Mouse (Mus musculus): Measurements from ENCODE around the gene Tub. TPM values are rescaled to one million over a fixed set of nuclear protein-coding genes. Genes with fewer than 3 reads are reported as not detected.
A peak's percentile ranks its signal among the peaks of the same experiment; 100 is the strongest.

The Tub gene
- polyA plus RNA-seq, 1 experiment from 2014 or later = 57.8 TPM

DNA sequence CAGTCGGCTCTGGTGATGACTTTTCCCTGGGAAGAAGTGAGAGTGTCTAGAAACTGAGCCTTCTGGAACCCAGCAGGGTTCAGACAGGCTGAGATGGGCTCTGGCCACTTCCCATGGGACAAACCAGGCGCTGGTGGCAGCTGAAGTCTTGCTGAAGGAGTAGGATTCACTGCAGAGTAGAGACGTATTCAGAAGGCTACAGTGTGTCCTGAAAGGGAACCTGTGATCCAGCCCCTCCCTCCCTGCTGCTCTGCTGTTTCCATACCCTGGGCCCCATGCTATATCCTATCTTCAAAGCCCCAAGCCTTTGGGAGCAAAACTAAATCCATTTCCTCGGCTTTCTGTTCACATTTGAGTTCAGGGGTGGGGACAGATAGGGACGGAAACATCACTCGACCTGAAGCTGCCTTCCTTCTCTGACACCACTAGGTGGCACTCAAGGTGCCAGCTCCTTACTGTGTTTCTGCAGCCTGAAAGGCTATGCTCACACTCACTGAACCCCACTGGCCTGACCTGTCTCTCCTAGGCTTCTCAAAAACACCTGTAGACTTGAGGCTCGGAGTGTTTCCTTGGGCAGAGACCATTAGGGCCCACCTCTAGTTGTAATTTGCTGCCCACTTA lies 16.7 kb downstream of the Tub start:
- Histone ChIP-seq H3K9ac (replicated peaks; ENCODE audit: low read depth, low read length) (no peak overlapping the region), H3K4me2 (ENCODE audit: low read length) (no peak overlapping the region), H3K27me3 (replicated peaks; ENCODE audit: control insufficient read depth, insufficient read depth, low read length) (no peaks in the 10 kb centered on the region), H3K4me3 (replicated peaks; ENCODE audit: low read length) (no peak overlapping the region), H3K36me3 (ENCODE audit: control insufficient read depth, insufficient read depth) (no peaks in the 10 kb centered on the region), H3K4me1 (replicated peaks; ENCODE audit: control insufficient read depth, insufficient read depth, low read length) (peaks cover under 1% of the 10 kb centered on the region), H3K9me3 (ENCODE audit: control insufficient read depth, low read length) (no peaks in the 10 kb centered on the region), H3K27ac (ENCODE audit: low read length) (no peak overlapping the region)
- 27% methylated on average over 7 of the region's 7 CpGs for WGBS
- ATAC-seq = peak; percentile 77

DNA sequence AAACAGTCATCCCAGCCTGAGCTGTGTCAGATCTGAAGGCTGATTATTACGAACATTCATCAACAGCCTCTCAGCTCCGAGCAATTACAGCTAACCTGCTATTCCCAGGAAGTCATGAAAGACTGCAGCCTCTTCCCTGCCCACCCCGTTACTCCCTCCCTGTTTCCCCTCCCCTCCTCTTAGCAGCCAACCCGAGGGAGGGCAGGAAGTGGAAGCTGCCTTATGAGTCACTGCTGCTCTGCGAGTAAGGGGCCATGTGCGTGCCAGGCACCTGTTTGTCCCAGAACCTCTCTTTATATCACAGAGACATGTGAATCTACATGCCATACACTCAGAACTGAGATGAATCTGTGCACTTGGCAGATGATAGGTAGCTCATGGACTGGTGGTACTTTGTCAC lies 18.1 kb downstream of the Tub start:
- H3K27me3 ChIP-seq (replicated peaks; ENCODE audit: control insufficient read depth, insufficient read depth, low read length) = no peaks in the 10 kb centered on the region

DNA sequence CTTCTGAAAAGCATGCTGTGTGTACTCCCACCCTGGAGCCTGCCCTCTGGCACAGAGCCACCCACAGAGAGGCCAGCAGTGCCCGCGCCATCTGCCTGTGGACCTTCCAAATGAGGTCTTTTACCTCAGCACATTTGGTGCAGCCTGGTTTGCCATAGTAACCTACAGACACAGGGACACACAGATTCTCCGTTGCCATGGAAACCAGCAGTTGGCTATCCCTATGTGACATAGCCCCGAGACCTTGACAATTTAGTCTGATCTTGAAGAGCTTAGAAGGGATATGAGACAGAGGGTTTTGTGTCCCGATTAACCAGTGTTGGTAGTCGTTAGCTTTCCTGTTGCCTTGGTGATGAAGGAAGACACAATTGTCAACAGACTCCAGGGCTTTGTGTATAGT lies 22.1 kb downstream of the Tub start:
- no peak overlapping the region for H3K27ac ChIP-seq (ENCODE audit: low read length)
- WGBS = 23% methylated on average over 6 of the region's 6 CpGs
- no peaks in the 10 kb centered on the region for H3K36me3 ChIP-seq (ENCODE audit: control insufficient read depth, insufficient read depth)
- ATAC-seq = peak; percentile 70
- H3K9me3 ChIP-seq (ENCODE audit: control insufficient read depth, low read length) = no peaks in the 10 kb centered on the region
- peaks cover 11% of the 10 kb centered on the region for H3K4me1 ChIP-seq (replicated peaks; ENCODE audit: control insufficient read depth, insufficient read depth, low read length)
- H3K9ac ChIP-seq (replicated peaks; ENCODE audit: low read depth, low read length) = no peak overlapping the region
- no peaks in the 10 kb centered on the region for H3K27me3 ChIP-seq (replicated peaks; ENCODE audit: control insufficient read depth, insufficient read depth, low read length)
- H3K4me3 ChIP-seq (replicated peaks; ENCODE audit: low read length) = no peak overlapping the region
- no peak overlapping the region; the same call in 1 of the 2 replicates for H3K4me2 ChIP-seq (ENCODE audit: low read length)

More for the DNA sequence above, 18.1 kb downstream of the Tub start:
- WGBS = 40% methylated on average over 6 of the region's 6 CpGs
- Histone ChIP-seq H3K9ac (replicated peaks; ENCODE audit: low read depth, low read length) (no peak overlapping the region), H3K27ac (ENCODE audit: low read length) (no peak overlapping the region), H3K4me3 (replicated peaks; ENCODE audit: low read length) (no peak overlapping the region), H3K4me2 (ENCODE audit: low read length) (no peak overlapping the region), H3K4me1 (replicated peaks; ENCODE audit: control insufficient read depth, insufficient read depth, low read length) (peaks cover 11% of the 10 kb centered on the region), H3K36me3 (ENCODE audit: control insufficient read depth, insufficient read depth) (no peaks in the 10 kb centered on the region), H3K9me3 (ENCODE audit: control insufficient read depth, low read length) (no peaks in the 10 kb centered on the region)
- ATAC-seq = peak; percentile 16; the same call in 1 of the 2 replicates

DNA sequence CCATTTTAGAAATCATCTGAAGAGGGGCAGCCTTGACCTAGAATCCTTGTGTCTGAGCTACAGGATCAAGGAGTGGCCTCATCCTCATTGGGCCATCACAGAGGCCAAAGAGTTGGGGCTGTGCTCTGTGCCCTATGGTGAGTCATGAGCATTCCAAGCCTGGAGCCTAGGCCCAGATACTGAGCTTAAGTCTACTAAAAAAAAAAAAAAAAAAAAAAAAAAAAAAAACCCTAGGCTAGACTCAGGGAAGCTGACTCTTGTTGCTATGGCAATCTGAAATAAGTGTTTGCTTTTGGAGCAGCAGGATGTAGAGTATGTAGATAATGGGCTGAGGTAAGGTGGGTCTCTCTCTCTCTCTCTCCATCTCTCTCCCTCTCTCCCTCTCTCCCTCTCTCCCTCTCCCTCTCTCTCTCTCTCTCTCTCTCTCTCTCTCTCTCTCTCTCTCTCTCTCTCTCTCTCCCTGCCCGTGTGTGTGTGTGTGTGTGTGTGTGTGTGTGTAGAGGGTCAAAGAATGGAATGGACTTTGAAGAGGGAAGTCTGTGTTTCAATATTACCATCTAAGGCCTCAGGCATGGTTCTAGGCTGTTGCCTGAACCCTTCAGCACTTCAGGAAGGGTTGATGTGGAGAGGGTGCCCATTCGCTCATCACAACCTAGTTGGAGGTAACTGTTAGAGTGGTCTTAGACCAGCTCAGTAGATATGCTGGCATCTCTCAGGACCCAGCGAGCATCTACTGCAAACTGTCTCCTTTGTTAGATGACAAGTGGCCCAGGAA lies 36.0 kb downstream of the Tub start:
- Histone ChIP-seq H3K36me3 (ENCODE audit: control insufficient read depth, insufficient read depth) (no peaks in the 10 kb centered on the region), H3K9me3 (ENCODE audit: control insufficient read depth, low read length) (no peaks in the 10 kb centered on the region), H3K4me1 (replicated peaks; ENCODE audit: control insufficient read depth, insufficient read depth, low read length) (no peaks in the 10 kb centered on the region), H3K4me2 (ENCODE audit: low read length) (no peak overlapping the region), H3K27me3 (replicated peaks; ENCODE audit: control insufficient read depth, insufficient read depth, low read length) (no peaks in the 10 kb centered on the region), H3K27ac (ENCODE audit: low read length) (no peak overlapping the region), H3K9ac (replicated peaks; ENCODE audit: low read depth, low read length) (no peak overlapping the region), H3K4me3 (replicated peaks; ENCODE audit: low read length) (no peak overlapping the region)
- ATAC-seq = no peak
- WGBS = 82% methylated on average over 2 of the region's 3 CpGs

DNA sequence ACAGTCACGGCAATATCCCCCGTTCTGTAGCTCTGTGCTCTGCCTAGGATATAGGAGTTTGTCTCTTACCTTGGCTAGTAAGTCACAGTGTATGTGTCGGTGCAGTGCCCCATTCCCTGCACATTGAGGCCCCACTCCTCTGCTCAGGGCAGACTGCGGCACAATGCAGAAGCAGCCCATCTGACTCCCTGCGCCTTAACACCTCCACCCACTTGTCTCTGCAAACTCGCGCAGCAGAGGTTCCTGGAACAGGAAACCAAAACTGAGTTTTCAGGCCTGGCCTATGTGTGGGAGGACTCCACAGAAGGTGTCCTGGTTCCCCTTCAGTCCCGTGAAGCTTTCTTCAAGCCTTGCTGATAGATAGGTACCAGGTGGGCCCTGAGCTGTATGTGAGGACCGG lies 41.1 kb downstream of the Tub start:
- WGBS = 90% methylated on average over 9 of the region's 9 CpGs
- Histone ChIP-seq H3K4me1 (replicated peaks; ENCODE audit: control insufficient read depth, insufficient read depth, low read length) (no peaks in the 10 kb centered on the region), H3K27me3 (replicated peaks; ENCODE audit: control insufficient read depth, insufficient read depth, low read length) (no peaks in the 10 kb centered on the region), H3K27ac (ENCODE audit: low read length) (no peak overlapping the region), H3K9me3 (ENCODE audit: control insufficient read depth, low read length) (no peaks in the 10 kb centered on the region), H3K36me3 (ENCODE audit: control insufficient read depth, insufficient read depth) (no peaks in the 10 kb centered on the region), H3K4me2 (ENCODE audit: low read length) (no peak overlapping the region), H3K9ac (replicated peaks; ENCODE audit: low read depth, low read length) (no peak overlapping the region), H3K4me3 (replicated peaks; ENCODE audit: low read length) (no peak overlapping the region)
- no peak for ATAC-seq

DNA sequence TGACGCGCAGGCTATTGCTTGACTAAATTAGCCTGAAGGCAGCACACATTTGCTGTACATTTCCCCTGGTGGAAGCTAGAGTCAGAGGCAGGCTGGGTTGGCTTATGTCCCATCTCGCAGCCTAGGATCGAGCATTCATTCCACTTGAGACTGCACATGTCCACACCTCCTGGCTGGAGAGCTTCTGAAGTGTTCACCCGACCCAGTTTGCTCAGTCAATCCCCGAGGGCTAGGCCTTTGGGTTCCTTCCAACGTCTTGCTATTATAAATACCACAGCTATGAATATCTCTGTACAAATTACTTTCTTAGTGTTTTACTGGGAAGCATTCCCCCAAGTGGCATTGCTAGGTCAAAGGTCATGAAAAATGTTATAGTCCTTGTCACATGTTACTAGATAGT lies 43.1 kb downstream of the Tub start:
- no peak overlapping the region for H3K4me2 ChIP-seq (ENCODE audit: low read length)
- no peak overlapping the region for H3K27ac ChIP-seq (ENCODE audit: low read length)
- H3K4me3 ChIP-seq (replicated peaks; ENCODE audit: low read length) = no peak overlapping the region
- H3K36me3 ChIP-seq (ENCODE audit: control insufficient read depth, insufficient read depth) = no peaks in the 10 kb centered on the region
- no peaks in the 10 kb centered on the region for H3K9me3 ChIP-seq (ENCODE audit: control insufficient read depth, low read length)
- no peak for ATAC-seq
- H3K27me3 ChIP-seq (replicated peaks; ENCODE audit: control insufficient read depth, insufficient read depth, low read length) = no peaks in the 10 kb centered on the region
- WGBS = 81% methylated on average over 7 of the region's 7 CpGs
- no peaks in the 10 kb centered on the region for H3K4me1 ChIP-seq (replicated peaks; ENCODE audit: control insufficient read depth, insufficient read depth, low read length)
- H3K9ac ChIP-seq (replicated peaks; ENCODE audit: low read depth, low read length) = no peak overlapping the region

DNA sequence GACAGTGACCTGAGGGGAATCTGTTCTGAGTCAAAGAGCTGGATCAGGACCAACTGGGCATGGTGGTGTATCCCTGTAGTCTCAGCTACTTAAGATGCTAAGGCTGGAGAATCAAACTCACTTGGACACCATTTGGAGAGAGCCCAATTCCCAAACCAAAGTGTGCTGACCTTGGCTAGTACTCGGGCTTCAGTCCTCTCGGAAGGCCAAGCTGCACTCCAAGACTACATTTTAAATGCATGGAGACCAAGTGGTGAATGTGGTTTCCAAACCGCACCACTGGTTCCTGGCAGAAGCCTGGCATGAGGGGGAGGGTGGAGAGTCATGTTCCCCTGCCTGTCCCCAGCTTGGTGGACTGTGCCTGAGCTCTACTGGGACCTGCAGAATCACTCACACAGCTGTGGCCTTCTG lies 43.7 kb downstream of the Tub start:
- Histone ChIP-seq H3K27me3 (replicated peaks; ENCODE audit: control insufficient read depth, insufficient read depth, low read length) (no peaks in the 10 kb centered on the region), H3K4me1 (replicated peaks; ENCODE audit: control insufficient read depth, insufficient read depth, low read length) (no peaks in the 10 kb centered on the region), H3K4me3 (replicated peaks; ENCODE audit: low read length) (no peak overlapping the region), H3K27ac (ENCODE audit: low read length) (no peak overlapping the region), H3K9me3 (ENCODE audit: control insufficient read depth, low read length) (no peaks in the 10 kb centered on the region), H3K36me3 (ENCODE audit: control insufficient read depth, insufficient read depth) (no peaks in the 10 kb centered on the region), H3K9ac (replicated peaks; ENCODE audit: low read depth, low read length) (no peak overlapping the region), H3K4me2 (ENCODE audit: low read length) (no peak overlapping the region)
- WGBS = 91% methylated on average over 3 of the region's 3 CpGs
- ATAC-seq = no peak

DNA sequence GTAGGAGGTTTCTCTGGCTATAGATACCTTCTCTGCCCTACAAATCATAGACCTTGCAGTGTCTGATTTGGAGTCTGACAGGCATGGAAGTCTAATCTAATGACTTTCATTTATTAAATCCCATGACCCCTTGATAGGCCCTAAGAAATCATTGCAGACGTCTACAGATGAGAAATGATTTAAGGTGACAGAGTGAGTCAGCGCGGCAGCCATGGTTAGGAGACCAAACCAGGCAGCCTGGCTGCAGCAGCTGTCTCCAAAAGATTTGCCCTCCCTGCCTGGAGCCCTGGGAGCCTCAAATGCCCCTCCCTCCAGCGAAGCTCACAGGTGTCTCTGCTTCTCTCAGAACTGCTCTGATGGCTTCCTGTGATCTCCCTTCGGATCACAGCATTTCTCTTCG lies 46.0 kb downstream of the Tub start:
- Histone ChIP-seq H3K9ac (replicated peaks; ENCODE audit: low read depth, low read length) (no peak overlapping the region), H3K9me3 (ENCODE audit: control insufficient read depth, low read length) (no peaks in the 10 kb centered on the region), H3K27me3 (replicated peaks; ENCODE audit: control insufficient read depth, insufficient read depth, low read length) (no peaks in the 10 kb centered on the region), H3K4me3 (replicated peaks; ENCODE audit: low read length) (no peak overlapping the region), H3K4me2 (ENCODE audit: low read length) (no peak overlapping the region), H3K36me3 (ENCODE audit: control insufficient read depth, insufficient read depth) (no peaks in the 10 kb centered on the region), H3K27ac (ENCODE audit: low read length) (no peak overlapping the region), H3K4me1 (replicated peaks; ENCODE audit: control insufficient read depth, insufficient read depth, low read length) (no peaks in the 10 kb centered on the region)
- ATAC-seq = no peak
- WGBS = 73% methylated on average over 6 of the region's 6 CpGs

DNA sequence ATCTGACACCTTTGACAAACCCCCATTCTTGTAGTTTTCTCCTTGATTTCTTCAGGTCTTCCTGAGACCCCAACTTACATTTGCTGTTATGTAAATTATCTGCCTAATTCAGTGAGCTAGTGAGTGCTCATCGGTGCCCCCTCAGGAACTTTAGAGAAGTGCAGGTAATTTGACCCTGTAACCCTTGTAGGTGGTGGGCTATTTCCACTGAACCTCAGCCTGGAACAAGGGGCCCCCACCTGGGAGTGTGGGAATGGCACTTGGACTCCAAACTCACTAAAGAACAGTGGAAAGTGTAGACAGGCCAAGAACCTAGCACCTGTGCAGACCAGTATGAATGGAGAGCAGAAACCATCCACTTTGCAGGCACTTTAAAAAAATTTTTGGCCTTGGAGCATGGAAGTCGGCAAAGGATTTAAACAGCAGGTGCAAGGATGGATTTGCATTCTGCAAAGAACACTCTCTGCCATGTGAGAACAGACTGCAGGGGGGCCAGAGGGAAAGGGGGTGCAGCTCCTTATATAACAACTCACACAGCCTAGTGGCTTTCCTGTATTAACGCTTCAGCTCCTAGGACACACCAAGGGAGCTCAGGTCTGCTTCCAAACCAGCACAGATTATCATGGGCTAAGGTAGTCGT lies 50.3 kb downstream of the Tub start:
- peak; percentile 49 for ATAC-seq
- WGBS = 35% methylated on average over 4 of the region's 4 CpGs
- H3K4me1 ChIP-seq (replicated peaks; ENCODE audit: control insufficient read depth, insufficient read depth, low read length) = no peaks in the 10 kb centered on the region

More for the DNA sequence above, 50.3 kb downstream of the Tub start:
- no peak overlapping the region for H3K4me3 ChIP-seq (replicated peaks; ENCODE audit: low read length)
- no peak overlapping the region for H3K27ac ChIP-seq (ENCODE audit: low read length)
- H3K9ac ChIP-seq (replicated peaks; ENCODE audit: low read depth, low read length) = no peak overlapping the region
- no peaks in the 10 kb centered on the region for H3K27me3 ChIP-seq (replicated peaks; ENCODE audit: control insufficient read depth, insufficient read depth, low read length)
- no peak overlapping the region for H3K4me2 ChIP-seq (ENCODE audit: low read length)
- H3K9me3 ChIP-seq (ENCODE audit: control insufficient read depth, low read length) = no peaks in the 10 kb centered on the region
- H3K36me3 ChIP-seq (ENCODE audit: control insufficient read depth, insufficient read depth) = no peaks in the 10 kb centered on the region

All from forebrain, embryonic 16.5 days (tissue).